Mouse (Mus musculus): ENCODE measurements around the gene Snrnp35.
A peak's percentile ranks its signal among the peaks of the same experiment; 100 is the strongest.

Gene Snrnp35

GRCm38 (mm10) chr5:124503742-124504141, 20.8 kb downstream of the Snrnp35 start:
- no peak for DNase-seq

GRCm38 (mm10) chr5:124505235-124505634, 22.3 kb downstream of the Snrnp35 start:
- no peak for DNase-seq

GRCm38 (mm10) chr5:124506731-124507359, 23.9 kb downstream of the Snrnp35 start:
- no peak for DNase-seq

- no peak for DNase-seq
These were observed 26.3 kb downstream of the Snrnp35 start for GRCm38 (mm10) chr5:124509200-124509599.

- no peak for DNase-seq
These were observed 26.9 kb downstream of the Snrnp35 start for GRCm38 (mm10) chr5:124509742-124510237.

GRCm38 (mm10) chr5:124510536-124511050, 27.7 kb downstream of the Snrnp35 start:
- no peak for DNase-seq

GRCm38 (mm10) chr5:124515789-124516188, 32.9 kb downstream of the Snrnp35 start:
- no peak for DNase-seq

GRCm38 (mm10) chr5:124518648-124519047, 35.7 kb downstream of the Snrnp35 start:
- DNase-seq, result no peak

GRCm38 (mm10) chr5:124521588-124521987, 38.7 kb downstream of the Snrnp35 start:
- DNase-seq, result peak in 1 of 2 experiments; percentile 21

- DNase-seq, result no peak
These were observed 40.1 kb downstream of the Snrnp35 start for GRCm38 (mm10) chr5:124523032-124523431.

GRCm38 (mm10) chr5:124524943-124525342, 42.0 kb downstream of the Snrnp35 start:
- no peak for DNase-seq

GRCm38 (mm10) chr5:124528351-124528750, 45.4 kb downstream of the Snrnp35 start:
- no peak for DNase-seq

- no peak for DNase-seq
These were observed 45.9 kb downstream of the Snrnp35 start for GRCm38 (mm10) chr5:124528791-124529190.

GRCm38 (mm10) chr5:124529191-124529651, 46.3 kb downstream of the Snrnp35 start:
- no peak for DNase-seq

- DNase-seq, result no peak
These were observed 46.8 kb downstream of the Snrnp35 start for GRCm38 (mm10) chr5:124529697-124530096.

GRCm38 (mm10) chr5:124530655-124531582, 48.0 kb downstream of the Snrnp35 start, which contains the start of gene Rilpl1:
Gene Rilpl1, minus strand, starts transcription at chr5:124531391.
- peak; percentile 49 to 55 for DNase-seq

- no peak for DNase-seq
These were observed 48.6 kb downstream of the Snrnp35 start for GRCm38 (mm10) chr5:124531583-124531930.

GRCm38 (mm10) chr5:124532451-124532850, 49.5 kb downstream of the Snrnp35 start:
- no peak for DNase-seq

GRCm38 (mm10) chr5:124535016-124535415, 52.1 kb downstream of the Snrnp35 start:
- DNase-seq, result no peak

- DNase-seq, result peak in 1 of 2 experiments; percentile 16
These were observed 53.8 kb downstream of the Snrnp35 start for GRCm38 (mm10) chr5:124536776-124537175.

- peak; percentile 74 to 76 for DNase-seq
These were observed 56.2 kb downstream of the Snrnp35 start for GRCm38 (mm10) chr5:124538813-124539792.

GRCm38 (mm10) chr5:124539905-124540304, 57.0 kb downstream of the Snrnp35 start:
- DNase-seq, result no peak
